Mouse (Mus musculus) heart, adult 2 months (tissue): ENCODE measurements around the gene Ubac2.

Experiments used
- CTCF ChIP-seq: fragments of 200-600 bp; IDR thresholded peaks from 2 replicates; pipeline ENCODE4 v1.8.1; 2022; ENCODE audit warnings: antibody characterized with exemption, mild to moderate bottlenecking, moderate library complexity
- EP300 ChIP-seq: fragments of 200-500 bp; IDR thresholded peaks from 2 replicates; pipeline ENCODE4 v1.6.1; 2011; ENCODE audit warnings: low read depth, low read length, control low read depth; ENCODE audit not compliant: insufficient read depth
- POLR2A ChIP-seq: fragments of 200-500 bp; IDR thresholded peaks from 2 replicates; pipeline ENCODE4 v1.6.1; 2011; ENCODE audit warnings: mild to moderate bottlenecking, low read depth, low read length, control low read depth; ENCODE audit not compliant: insufficient read depth

DNA sequence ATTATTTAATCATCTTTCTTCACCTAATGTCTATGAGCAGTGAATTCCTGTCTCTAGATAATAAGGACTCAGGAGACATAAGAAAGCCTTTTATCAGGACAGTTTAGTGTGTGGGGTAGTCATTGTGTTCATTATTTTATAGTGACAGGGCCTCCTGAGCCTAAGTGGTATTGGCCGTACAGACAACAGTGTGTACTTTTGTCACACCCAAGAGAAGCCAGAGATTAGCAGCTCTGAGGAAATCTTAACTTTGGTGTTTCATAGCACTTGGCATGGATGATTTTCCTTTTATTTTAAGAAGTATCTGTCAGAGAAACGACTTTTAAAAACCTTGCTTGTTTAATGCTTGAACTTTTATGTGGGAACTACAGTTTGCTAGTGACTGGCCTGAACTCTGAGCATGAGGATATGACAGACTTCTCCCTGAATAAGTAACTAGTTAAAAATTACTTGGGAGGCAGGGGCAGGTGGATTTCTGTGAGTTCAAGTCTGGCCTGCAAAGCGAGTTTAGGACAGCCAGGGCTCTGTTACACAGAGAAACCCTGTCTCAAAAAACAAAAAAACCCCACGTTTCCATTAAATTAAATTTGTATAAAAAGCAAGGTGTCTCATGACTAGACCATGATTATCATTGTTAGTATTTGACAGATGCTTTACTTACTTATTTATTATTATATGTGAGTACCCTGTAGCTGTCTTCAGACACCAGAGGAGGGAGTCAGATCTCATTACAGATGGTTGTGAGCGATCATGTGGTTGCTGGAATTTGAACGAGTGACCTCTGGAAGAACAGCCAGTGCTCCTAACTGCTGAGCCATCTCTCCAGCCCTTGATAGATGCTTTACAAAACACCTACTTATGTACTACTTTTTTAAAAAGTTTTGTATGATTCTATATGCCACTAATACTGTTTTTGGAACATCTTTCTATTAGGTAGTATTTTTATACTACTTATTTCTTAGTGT is 18.0 kb downstream of the Ubac2 start:
- TF ChIP-seq CTCF (no peak), POLR2A (no peak), EP300 (no peak)
